Mouse (Mus musculus): Measurements from ENCODE around the gene Haus6.
"Not testable (repeated sequence)": the region's sequence is repeated elsewhere in the genome, so short reads cannot be mapped to it uniquely, and the experiment has no call there.

The Haus6 gene

GRCm38 (mm10) chr4:86611524-86612288 is at the start of gene Haus6:
Gene Haus6, minus strand, starts transcription at chr4:86612055.
- peak; percentile 91 for DNase-seq (ENCODE audit: low spot score)

GRCm38 (mm10) chr4:86657176-86657575 is 45.3 kb upstream of the Haus6 start:
- no peak for DNase-seq (ENCODE audit: low spot score)

GRCm38 (mm10) chr4:86656410-86656809 is 44.6 kb upstream of the Haus6 start:
- DNase-seq (ENCODE audit: low spot score) = not testable (repeated sequence)

DNA sequence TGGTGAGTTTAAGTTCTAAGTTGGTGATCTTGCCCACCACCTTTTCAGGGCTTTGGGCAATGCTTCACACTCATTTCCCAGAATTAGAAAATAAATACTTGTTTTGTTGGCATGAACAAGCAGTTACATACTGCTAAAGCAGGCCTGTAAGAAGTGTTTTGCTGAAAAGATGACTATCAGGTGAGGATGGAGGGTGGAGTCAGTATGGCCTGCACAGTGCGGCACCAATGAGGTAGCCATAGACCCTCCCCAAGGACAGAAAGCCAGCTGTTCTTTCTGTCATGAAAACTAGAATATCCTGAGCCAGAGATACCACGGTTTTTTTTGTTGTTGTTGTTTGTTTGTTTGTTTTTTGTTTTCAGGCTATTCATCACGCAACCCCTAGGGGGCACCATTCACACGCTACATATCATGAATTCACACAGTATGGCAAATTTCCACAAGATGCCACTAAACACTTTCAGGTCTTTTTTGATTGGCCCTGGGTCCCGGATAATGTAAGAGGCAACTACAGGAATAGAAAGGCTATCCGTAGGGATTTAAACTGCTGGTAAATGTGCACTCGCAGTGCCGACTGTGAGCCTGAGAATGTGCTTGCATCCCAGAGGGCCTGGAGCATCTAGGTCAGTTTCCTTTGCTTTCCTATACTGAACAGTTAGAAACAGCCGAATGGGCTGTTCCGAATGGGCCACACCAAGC is 40.0 kb upstream of the Haus6 start:
- DNase-seq (ENCODE audit: low spot score) = no peak

DNA sequence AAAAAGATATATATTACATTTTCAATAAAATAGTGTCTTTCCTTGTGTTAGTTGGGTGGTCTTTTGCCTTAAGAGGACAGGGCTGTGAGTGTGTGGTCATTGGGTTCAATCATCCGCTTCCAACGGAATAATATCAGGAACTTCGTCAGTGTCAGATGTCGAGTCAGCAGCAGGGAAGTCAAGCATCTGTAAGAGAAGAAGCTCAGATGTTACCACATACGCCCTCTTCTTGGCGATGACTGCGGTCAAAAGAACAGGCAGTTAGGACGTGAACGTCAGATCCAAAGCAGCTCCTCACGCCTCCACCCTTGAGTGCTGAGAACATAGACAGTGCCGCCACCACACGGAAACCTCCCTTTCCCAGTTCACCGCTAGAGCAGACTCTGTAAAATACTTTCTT is 36.5 kb upstream of the Haus6 start:
- not testable (repeated sequence) for DNase-seq (ENCODE audit: low spot score)

DNA sequence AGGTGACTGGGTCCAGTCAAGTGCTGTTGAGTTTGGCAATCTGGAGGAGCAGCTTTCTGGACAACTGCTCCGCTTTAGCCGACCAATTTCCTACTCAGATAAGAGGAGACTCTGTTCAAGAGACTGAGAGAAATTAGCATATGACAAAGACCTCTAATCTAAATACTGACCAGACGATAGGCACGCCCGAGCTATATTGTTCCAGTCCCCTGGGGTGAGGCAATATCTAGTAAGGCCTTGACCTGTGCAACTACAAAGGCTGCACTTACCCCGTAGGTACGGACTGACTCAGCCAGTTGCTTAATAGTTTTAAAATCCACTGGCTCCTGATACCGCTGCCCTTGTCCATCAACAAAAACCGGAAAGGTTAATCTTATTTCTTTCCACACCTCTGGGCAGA is 25.7 kb upstream of the Haus6 start:
- not testable (repeated sequence) for DNase-seq (ENCODE audit: low spot score)

DNA sequence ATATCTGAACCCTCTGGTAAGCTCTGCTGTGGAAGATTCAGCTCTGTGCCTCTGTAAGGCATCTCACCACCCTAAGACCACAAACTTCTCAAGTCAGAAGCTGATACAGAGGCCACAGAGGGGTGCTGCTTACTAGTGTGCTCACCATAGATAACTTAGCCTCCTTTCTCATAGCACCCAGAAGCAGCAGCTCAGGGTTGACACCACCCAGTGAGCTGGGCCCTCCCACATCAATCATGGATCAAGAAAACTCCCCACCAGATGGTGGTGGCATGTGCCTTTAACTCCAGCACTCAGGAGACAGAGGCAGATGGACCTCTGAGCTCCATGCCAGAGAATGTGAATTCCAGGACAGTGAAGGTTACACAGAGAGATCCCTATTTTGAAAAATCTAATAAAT is 23.0 kb upstream of the Haus6 start:
- not testable (repeated sequence) for DNase-seq (ENCODE audit: low spot score)

- not testable (repeated sequence) for DNase-seq (ENCODE audit: low spot score)
These were observed 22.5 kb upstream of the Haus6 start for GRCm38 (mm10) chr4:86634312-86634711.

- not testable (repeated sequence) for DNase-seq (ENCODE audit: low spot score)
These were observed 20.7 kb upstream of the Haus6 start for GRCm38 (mm10) chr4:86632556-86632955.

DNA sequence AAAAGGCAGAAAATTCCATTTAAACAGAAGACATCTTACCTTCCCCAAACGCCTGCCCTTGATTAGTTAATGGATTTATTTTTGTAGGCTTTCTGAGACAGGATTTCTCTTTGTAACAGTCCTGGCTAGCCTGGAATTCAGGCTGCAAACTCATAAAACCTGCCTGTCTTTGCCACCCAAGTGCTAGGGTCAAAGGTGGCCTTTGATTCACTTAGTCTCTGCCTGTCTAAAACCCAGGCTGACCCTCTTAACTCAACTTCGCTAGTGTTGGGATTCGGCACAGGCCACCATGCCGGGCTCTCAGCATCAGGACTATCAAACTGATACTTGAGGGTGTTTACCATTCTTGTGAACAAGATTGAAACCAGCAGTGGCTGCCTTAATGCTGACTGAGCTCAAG is 20.0 kb upstream of the Haus6 start:
- no peak for DNase-seq (ENCODE audit: low spot score)

GRCm38 (mm10) chr4:86626496-86626895 is 14.6 kb upstream of the Haus6 start:
- DNase-seq (ENCODE audit: low spot score) = not testable (repeated sequence)

DNA sequence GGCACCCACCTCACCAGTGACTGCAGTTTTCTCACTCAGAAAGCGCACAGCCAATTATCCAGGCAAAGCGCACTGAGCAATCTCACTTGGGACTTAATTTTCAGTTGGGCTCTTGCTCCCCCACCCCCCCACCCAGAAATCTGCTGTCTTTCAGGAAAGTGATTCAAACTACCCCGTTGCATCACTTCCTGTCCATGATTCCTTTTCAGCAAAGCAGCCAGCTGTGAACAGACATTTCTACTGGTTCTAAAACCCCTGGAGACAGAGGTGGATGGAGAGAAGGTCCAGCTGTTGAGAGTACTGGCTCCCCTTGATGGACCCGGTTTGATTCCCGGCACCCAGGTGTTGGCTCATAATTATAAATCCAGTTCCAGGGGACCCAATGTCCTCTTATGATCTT is 13.6 kb upstream of the Haus6 start:
- no peak for DNase-seq (ENCODE audit: low spot score)

DNA sequence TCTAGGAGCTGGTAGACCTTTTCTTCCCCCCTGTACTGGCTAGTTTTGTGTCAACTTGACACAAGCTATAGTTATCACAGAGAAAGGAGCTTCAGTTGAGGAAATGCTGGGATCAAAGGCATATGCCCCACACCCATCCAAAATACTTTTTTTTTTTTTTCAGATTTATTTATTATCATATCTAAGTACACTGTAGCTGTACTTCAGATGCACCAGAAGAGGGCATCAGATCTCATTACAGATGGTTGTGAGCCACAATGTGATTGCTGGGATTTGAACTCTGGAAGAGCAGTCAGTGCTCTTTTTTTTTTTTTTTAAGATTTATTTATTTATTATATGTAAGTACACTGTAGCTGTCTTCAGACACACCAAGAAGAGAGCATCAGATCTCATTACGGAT is 10.7 kb upstream of the Haus6 start:
- not testable (repeated sequence) for DNase-seq (ENCODE audit: low spot score)

GRCm38 (mm10) chr4:86622116-86622515 is 10.3 kb upstream of the Haus6 start:
- DNase-seq (ENCODE audit: low spot score) = no peak

- no peak for DNase-seq (ENCODE audit: low spot score)
These were observed 8.7 kb upstream of the Haus6 start for GRCm38 (mm10) chr4:86620506-86620905.

GRCm38 (mm10) chr4:86612289-86612620 is 400 bp upstream of the Haus6 start:
- DNase-seq (ENCODE audit: low spot score) = no peak

DNA sequence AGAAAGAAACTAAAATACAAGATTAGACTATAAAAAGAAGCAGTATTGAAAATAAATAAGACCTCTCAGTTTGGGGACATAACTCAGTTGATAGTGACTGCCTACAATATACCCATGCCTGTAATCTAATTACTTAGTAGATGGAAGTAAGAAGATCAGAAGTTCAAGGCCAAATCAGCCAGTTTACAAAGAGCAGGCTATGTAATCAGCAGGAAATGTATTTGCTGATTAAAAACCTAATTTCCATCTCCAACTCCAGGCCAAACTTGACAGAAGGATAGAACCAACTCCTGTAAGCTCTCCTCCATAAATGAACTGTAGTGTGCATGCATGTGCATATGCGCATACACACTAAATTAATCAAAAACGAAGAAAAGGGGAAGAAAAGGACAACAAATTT is 20.6 kb downstream of the Haus6 start:
- DNase-seq (ENCODE audit: low spot score) = no peak

DNA sequence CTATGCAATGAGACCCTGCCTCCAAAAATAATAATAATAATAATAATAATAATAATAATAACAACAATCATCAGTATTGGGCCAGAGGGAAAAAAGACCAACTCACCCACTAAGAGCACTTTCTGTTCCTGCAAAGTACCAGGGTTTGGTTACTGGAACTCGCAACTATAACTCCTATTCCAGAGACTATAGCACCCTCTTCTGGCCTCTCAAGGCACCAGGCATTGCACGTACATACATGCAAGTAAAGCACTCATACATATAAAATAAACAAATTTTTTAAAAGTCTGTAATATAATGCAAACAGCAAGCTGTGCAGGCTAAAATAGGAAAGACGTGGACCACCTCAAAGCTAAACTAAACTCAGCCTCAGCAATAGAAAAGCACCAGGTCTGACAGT is 23.6 kb downstream of the Haus6 start:
- no peak for DNase-seq (ENCODE audit: low spot score)

- DNase-seq (ENCODE audit: low spot score) = no peak
These were observed 31.3 kb downstream of the Haus6 start for GRCm38 (mm10) chr4:86580591-86580990.

GRCm38 (mm10) chr4:86580056-86580455 is 31.8 kb downstream of the Haus6 start:
- DNase-seq (ENCODE audit: low spot score) = no peak

DNA sequence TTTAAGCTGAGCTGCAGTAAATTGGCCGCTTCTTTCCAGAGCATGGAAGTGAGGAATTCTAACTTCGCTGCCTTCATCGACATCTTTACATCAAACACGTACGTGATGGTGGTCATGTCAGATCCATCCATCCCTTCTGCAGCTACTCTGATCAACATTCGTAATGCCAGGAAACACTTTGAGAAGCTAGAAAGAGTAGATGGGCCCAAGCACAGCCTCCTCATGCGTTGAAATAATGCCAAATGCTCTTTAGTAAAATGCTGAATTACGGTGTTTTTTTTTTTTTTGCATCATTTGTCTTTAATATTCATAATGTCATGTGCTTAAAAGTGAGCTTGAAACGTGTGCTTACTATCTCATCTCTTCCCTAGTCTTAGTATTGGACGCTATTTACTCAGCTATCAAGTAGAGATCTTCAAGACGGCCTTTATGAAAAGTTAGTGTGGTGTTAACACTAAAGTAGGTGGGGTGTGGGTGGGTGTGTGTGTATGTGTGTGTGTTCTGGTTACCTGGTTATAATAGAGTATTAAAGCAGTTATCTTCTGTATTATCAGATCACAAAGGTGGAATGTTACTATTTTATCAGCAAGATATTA is 35.1 kb downstream of the Haus6 start:
- no peak for DNase-seq (ENCODE audit: low spot score)

DNA sequence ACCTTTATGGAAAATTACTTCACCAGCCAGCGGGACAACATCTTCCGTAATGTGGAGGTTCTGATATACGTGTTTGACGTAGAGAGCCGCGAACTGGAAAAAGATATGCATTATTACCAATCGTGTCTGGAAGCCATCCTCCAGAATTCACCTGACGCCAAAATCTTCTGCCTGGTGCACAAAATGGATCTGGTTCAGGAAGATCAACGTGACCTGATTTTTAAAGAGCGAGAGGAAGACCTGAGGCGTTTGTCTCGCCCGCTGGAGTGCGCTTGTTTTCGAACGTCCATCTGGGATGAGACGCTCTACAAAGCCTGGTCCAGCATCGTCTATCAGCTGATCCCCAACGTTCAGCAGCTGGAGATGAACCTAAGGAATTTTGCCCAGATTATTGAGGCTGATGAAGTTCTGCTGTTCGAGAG is 35.7 kb downstream of the Haus6 start:
- peak; percentile 9 for DNase-seq (ENCODE audit: low spot score)

- peak; percentile 98 for DNase-seq (ENCODE audit: low spot score)
These were observed 36.4 kb downstream of the Haus6 start, which contains the start of gene Rraga for GRCm38 (mm10) chr4:86575283-86575983. Gene Rraga, plus strand, starts transcription at chr4:86575668.

Data from urinary bladder, postnatal 14 days (tissue).